Mouse (Mus musculus) small intestine, adult 2 months (tissue): Measurements from ENCODE around the gene Tnik. TPM values are rescaled to one million over a fixed set of nuclear protein-coding genes. Genes with fewer than 3 reads are reported as not detected.

Source experiments
- H3K27ac ChIP-seq: fragments of 200-500 bp; 2 replicates; pipeline ENCODE4 v1.5.1; 2012; ENCODE audit warnings: low read depth, low read length, control low read depth, inconsistent platforms; ENCODE audit not compliant: insufficient read depth
- H3K27me3 ChIP-seq: fragments of 200-500 bp; 2 replicates; pipeline ENCODE4 v1.6.1; 2012; ENCODE audit warnings: mild to moderate bottlenecking, moderate library complexity, low read length, inconsistent platforms; ENCODE audit not compliant: control insufficient read depth, insufficient read depth
- H3K36me3 ChIP-seq: fragments of 200-500 bp; 2 replicates; pipeline ENCODE4 v1.6.1; 2012; ENCODE audit warnings: mild to moderate bottlenecking, low read length, control low read depth, inconsistent platforms; ENCODE audit not compliant: control insufficient read depth, insufficient read depth
- H3K4me1 ChIP-seq: fragments of 200-500 bp; 2 replicates; pipeline ENCODE4 v1.6.1; 2012; ENCODE audit warnings: low read length, inconsistent platforms, mixed read lengths; ENCODE audit not compliant: control insufficient read depth, insufficient read depth, insufficient read length
- H3K4me3 ChIP-seq: fragments of 200-500 bp; 2 replicates; pipeline ENCODE4 v1.5.1; 2012; ENCODE audit warnings: low read depth, mild to moderate bottlenecking, control low read depth, inconsistent platforms, low read length, moderate library complexity
- CTCF ChIP-seq: fragments of 200-500 bp; IDR thresholded peaks from 2 replicates; pipeline ENCODE4 v1.5.1; 2012; ENCODE audit warnings: low read depth, mild to moderate bottlenecking, control low read depth, inconsistent platforms, low read length, moderate library complexity, mixed read lengths; ENCODE audit not compliant: insufficient replicate concordance, insufficient read length; ENCODE audit errors: extremely low read depth
- POLR2A ChIP-seq: fragments of 200-500 bp; IDR thresholded peaks from 2 replicates; pipeline ENCODE4 v1.6.1; 2012; ENCODE audit warnings: low read depth, mild to moderate bottlenecking, control low read depth, inconsistent platforms, low read length, moderate library complexity
- WGBS: fragments of 180-500 bp; shearing (Covaris S2); methylation state at CpG from one replicate; pipeline ENCODE4 v1.1.7; 2018; 5-methylcytosine and 5-hydroxymethylcytosine counted together
- polyA plus RNA-seq: library from polyadenylated mRNA; depleted of rRNA; stranded (reverse); fragments of >200 nt; gene quantifications from 2 replicates; pipeline ENCODE4 v1.2.3, GENCODE M21; 2012

Gene Tnik
- polyA plus RNA-seq, 1 experiment: 10.8 TPM

DNA sequence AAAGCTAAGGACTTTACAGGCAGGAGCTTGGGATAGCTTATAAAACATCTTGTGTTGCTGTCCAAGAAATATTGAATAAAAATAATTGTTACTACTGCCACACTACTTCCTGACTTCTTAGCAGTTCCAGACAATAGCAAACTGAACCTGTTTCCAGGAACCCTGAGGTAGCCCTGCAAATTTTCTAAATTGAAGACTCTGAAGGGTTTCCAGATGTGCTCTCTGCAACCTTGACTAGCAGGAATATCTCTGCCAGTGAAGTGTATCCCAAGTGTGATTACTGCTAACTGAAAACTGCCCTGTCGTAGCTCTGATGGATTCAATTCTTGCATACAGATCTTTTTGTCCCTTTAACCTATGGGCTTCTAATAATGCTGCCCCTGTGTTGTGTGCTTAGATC, 343.7 kb downstream of the Tnik start:
- Histone ChIP-seq H3K36me3 (peaks cover 27% of the 10 kb centered on the region), H3K4me1 (no peaks in the 10 kb centered on the region), H3K27me3 (no peaks in the 10 kb centered on the region), H3K4me3 (no peak overlapping the region), H3K27ac (no peak overlapping the region)
- no peak for TF ChIP-seq CTCF
- no peak for TF ChIP-seq POLR2A
- WGBS: 77% methylated on average over 1 of the region's 1 CpGs

DNA sequence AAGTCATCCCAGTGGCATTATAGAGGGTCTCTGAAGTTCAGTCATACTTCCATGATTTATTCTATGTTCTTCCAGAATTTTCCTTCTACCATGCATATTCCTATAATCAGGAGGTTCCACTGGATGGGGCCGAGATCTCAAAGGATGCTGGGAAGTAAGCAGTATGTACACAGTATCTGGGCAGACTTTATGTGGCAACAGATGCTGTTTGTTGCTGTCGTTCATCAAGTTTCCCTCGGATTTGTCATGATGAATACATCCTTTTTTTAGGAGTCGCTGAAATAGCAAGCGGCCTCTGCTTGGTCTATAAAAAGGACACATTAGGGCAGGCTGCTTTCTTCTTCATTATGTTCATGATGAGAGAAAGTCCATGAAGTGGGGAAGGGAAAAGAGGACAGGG, 349.3 kb downstream of the Tnik start:
- Histone ChIP-seq H3K4me3 (no peak overlapping the region), H3K27me3 (no peaks in the 10 kb centered on the region), H3K27ac (no peak overlapping the region), H3K4me1 (no peaks in the 10 kb centered on the region), H3K36me3 (peaks cover 24% of the 10 kb centered on the region)
- 88% methylated on average over 5 of the region's 5 CpGs for WGBS
- no peak for TF ChIP-seq CTCF
- no peak for TF ChIP-seq POLR2A

DNA sequence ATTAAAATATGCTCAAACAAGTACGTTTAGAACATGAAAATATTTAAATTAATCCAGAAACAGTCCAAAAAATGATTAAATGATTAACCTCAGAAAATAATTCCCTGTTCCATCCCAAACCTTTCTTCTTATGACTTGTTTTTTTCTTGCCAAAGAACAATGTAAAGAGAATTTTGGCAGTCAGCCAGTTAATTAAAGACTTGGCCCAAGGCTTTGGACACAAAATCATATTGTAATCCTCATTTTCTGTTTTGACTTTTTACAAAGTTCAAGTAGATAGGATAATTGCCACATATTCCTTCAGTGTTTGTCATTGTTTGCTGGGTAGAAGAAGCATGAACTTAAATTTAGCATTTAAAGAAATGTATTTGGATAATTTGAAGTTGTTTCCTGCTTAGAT, 353.4 kb downstream of the Tnik start:
- 19% methylated on average over 1 of the region's 1 CpGs for WGBS
- Histone ChIP-seq H3K27ac (no peak overlapping the region), H3K27me3 (no peaks in the 10 kb centered on the region), H3K4me3 (no peak overlapping the region), H3K4me1 (no peaks in the 10 kb centered on the region), H3K36me3 (peaks cover 18% of the 10 kb centered on the region)
- TF ChIP-seq CTCF (no peak), POLR2A (no peak)

DNA sequence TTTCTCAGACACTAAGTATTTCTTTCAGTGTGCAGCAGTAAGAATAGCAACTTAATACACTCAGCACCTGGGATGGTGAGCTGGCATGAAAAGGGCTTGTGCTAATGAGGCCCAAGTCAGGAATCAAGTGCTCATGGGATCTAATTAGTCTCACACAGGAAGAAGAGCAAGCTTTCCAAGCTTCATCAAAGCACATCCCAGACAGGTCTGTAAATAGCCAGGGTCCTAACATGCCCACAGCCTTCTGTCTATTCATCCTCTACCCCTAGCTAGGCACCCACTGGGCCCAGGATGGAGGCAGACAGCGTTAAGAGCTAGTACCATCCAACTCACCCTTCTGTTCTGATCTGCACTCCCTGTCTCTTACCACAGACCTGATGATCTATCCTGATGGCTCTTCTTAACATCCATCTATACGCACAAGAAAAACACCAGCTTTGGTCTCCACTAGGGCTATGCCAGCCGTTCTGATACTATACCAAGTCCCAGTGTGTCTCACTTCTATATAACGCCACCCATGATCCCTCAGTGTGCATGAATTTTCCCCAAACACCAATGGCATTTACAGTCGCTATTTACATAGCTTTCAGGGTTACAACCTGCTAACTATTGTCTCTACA, 354.1 kb downstream of the Tnik start:
- Histone ChIP-seq H3K4me1 (no peaks in the 10 kb centered on the region), H3K4me3 (no peak overlapping the region), H3K36me3 (peaks cover 10% of the 10 kb centered on the region), H3K27me3 (no peaks in the 10 kb centered on the region), H3K27ac (no peak overlapping the region)
- no peak for TF ChIP-seq CTCF
- no peak for TF ChIP-seq POLR2A
- WGBS: 95% methylated on average over 5 of the region's 5 CpGs

DNA sequence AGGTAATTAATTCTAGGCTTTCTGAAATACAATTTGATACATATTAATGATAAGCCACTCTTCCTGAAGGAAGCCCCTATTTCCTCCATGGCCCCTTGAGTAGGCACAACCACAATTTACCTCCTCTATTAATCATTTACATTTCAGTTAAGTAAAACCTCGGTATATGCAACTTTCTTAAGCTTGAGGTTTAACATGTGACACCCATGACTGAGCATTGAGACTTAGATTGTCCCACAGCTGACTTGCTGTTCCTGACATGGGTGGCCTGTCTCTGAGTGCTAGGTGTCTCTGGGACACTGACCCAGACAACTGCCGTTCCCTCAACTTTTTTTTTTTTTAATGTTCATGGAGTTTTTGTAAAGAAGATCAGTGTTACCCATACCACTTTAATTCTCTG, 358.8 kb downstream of the Tnik start:
- no peak overlapping the region for H3K27ac ChIP-seq
- H3K36me3 ChIP-seq: peaks cover 22% of the 10 kb centered on the region
- WGBS: 57% methylated on average over 2 of the region's 2 CpGs
- no peak overlapping the region for H3K4me3 ChIP-seq
- no peaks in the 10 kb centered on the region for H3K4me1 ChIP-seq
- H3K27me3 ChIP-seq: no peaks in the 10 kb centered on the region
- TF ChIP-seq POLR2A (no peak), CTCF (no peak)

DNA sequence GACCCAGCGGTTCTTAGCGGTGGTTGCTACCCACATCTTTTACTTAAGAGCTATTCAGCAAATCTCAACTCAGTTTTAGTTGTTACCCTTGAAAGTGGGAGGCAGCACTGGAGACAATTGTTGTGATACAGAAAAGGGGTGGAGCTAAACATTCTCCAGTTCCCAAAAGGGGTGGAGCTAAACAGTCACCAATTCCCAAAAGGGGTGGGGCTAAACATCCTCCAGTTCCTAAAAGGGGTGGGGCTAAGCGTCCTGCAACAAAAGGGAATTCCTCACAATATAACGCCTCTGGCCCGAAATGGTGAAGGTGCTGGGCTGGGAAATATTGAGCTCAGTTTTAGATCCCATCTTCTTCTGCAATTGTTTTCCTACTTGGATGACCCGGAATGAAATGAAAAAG, 363.8 kb downstream of the Tnik start:
- Histone ChIP-seq H3K27ac (no peak overlapping the region), H3K4me3 (no peak overlapping the region), H3K4me1 (no peaks in the 10 kb centered on the region), H3K36me3 (peaks cover 39% of the 10 kb centered on the region), H3K27me3 (no peaks in the 10 kb centered on the region)
- TF ChIP-seq CTCF (no peak), POLR2A (no peak)
- 97% methylated on average over 6 of the region's 6 CpGs for WGBS

DNA sequence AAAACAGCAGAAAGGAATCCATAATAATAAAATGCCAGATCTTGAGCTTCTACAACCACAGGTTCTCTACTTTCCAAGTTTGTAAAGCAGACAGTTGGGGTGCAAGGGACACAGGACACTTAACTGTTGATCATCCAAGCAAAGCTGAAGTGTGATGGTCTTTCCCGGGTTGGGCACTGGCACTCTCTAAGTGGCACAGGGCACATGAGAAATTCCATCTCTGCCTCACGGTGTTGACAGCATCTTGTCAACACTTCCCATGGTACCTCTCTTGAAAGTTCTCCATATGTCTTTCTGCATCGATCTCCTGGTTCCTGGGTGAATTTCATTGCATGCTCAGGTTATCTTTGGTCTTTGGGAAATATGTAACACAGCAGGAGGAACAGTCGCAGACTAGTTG, 373.8 kb downstream of the Tnik start:
- TF ChIP-seq CTCF (no peak), POLR2A (no peak)
- no peak overlapping the region for H3K27ac ChIP-seq
- 93% methylated on average over 4 of the region's 4 CpGs for WGBS

DNA sequence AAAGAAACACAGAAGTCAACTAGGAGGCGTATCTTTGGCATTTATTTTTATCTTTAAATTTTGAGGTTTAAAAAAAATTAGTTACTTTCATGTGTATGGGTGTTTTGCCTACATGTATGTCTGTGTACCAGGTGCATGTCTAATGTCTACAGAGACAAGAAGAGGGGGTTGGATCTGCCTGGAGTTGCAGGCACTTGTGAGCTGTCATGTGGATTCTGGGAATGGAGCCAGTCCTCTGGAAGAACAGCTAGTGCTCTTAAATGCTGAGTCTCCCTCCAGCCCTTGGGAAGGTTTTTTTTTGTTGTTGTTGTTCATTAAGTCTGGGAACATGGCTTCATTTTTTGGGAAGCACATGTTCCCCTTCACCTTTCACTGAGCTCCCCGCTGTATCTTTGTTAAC, 375.9 kb downstream of the Tnik start:
- no peak overlapping the region for H3K4me3 ChIP-seq
- no peaks in the 10 kb centered on the region for H3K4me1 ChIP-seq
- WGBS: 86% methylated on average over 2 of the region's 2 CpGs
- H3K27ac ChIP-seq: no peak overlapping the region
- no peaks in the 10 kb centered on the region for H3K27me3 ChIP-seq
- TF ChIP-seq CTCF (no peak), POLR2A (no peak)
- H3K36me3 ChIP-seq: peaks cover 12% of the 10 kb centered on the region

More for the DNA sequence above, 373.8 kb downstream of the Tnik start:
- Histone ChIP-seq H3K4me3 (no peak overlapping the region), H3K27me3 (no peaks in the 10 kb centered on the region), H3K36me3 (peaks cover 21% of the 10 kb centered on the region), H3K4me1 (no peaks in the 10 kb centered on the region)
